Mouse (Mus musculus) A20 (cell line): ENCODE results near the gene Gm33543.
A peak's percentile ranks its signal among the peaks of the same experiment; 100 is the strongest.

Experiments used
- DNase-seq: peaks from one replicate; pipeline ENCODE4 v3.0.0-alpha.2; 2011; ENCODE audit warnings: low read depth, low spot score

The Gm33543 gene

GRCm38 (mm10) chr10:95836530-95837264, 6.0 kb downstream of the Gm33543 start:
- DNase-seq = peak; percentile 12

GRCm38 (mm10) chr10:95830891-95831290, 11.8 kb downstream of the Gm33543 start:
- DNase-seq = no peak

- DNase-seq = no peak
These were observed 13.3 kb downstream of the Gm33543 start for GRCm38 (mm10) chr10:95829471-95829870.

- DNase-seq = no peak
These were observed 14.4 kb downstream of the Gm33543 start for GRCm38 (mm10) chr10:95828374-95828773.

GRCm38 (mm10) chr10:95825651-95826050, 17.1 kb downstream of the Gm33543 start:
- DNase-seq = no peak

GRCm38 (mm10) chr10:95818506-95818905, 24.2 kb downstream of the Gm33543 start:
- no peak for DNase-seq

- peak; percentile 80 for DNase-seq
These were observed 25.1 kb downstream of the Gm33543 start for GRCm38 (mm10) chr10:95817419-95818161.

GRCm38 (mm10) chr10:95814351-95814750, 28.4 kb downstream of the Gm33543 start:
- DNase-seq = no peak

- DNase-seq = no peak
These were observed 30.9 kb downstream of the Gm33543 start for GRCm38 (mm10) chr10:95811869-95812268.

GRCm38 (mm10) chr10:95801443-95801811, 41.3 kb downstream of the Gm33543 start:
- no peak for DNase-seq

- no peak for DNase-seq
These were observed 41.9 kb downstream of the Gm33543 start for GRCm38 (mm10) chr10:95800693-95801442.

GRCm38 (mm10) chr10:95797645-95798395, 44.9 kb downstream of the Gm33543 start:
- DNase-seq = no peak

- DNase-seq = no peak
These were observed 47.2 kb downstream of the Gm33543 start for GRCm38 (mm10) chr10:95795500-95795899.

GRCm38 (mm10) chr10:95794706-95795105, 48.0 kb downstream of the Gm33543 start:
- DNase-seq = no peak

- DNase-seq = no peak
These were observed 51.3 kb downstream of the Gm33543 start for GRCm38 (mm10) chr10:95791427-95791804.

GRCm38 (mm10) chr10:95790771-95791426, 51.8 kb downstream of the Gm33543 start:
- DNase-seq = no peak

- DNase-seq = no peak
These were observed 55.6 kb downstream of the Gm33543 start for GRCm38 (mm10) chr10:95787176-95787575.

GRCm38 (mm10) chr10:95784837-95785236, 57.9 kb downstream of the Gm33543 start:
- DNase-seq = peak; percentile 56

- no peak for DNase-seq
These were observed 61.7 kb downstream of the Gm33543 start for GRCm38 (mm10) chr10:95780881-95781600.

GRCm38 (mm10) chr10:95779801-95780385, 62.8 kb downstream of the Gm33543 start:
- no peak for DNase-seq
